Mouse (Mus musculus) testis, adult 2 months (tissue): ENCODE measurements around the gene BC052040.

Source experiments
- CTCF ChIP-seq: fragments of 200-500 bp; IDR thresholded peaks from 2 replicates; pipeline ENCODE4 v1.5.1; 2012; ENCODE audit warnings: low read depth, mild to moderate bottlenecking, inconsistent platforms, low read length, moderate library complexity; ENCODE audit not compliant: control insufficient read depth, insufficient read depth, insufficient replicate concordance
- POLR2A ChIP-seq: fragments of 200-500 bp; IDR thresholded peaks from 2 replicates; pipeline ENCODE4 v1.6.1; 2012; ENCODE audit warnings: low read depth, mild to moderate bottlenecking, inconsistent platforms, low read length, moderate library complexity; ENCODE audit not compliant: control insufficient read depth

GRCm38 (mm10) chr2:115613830-115614520, 32.5 kb downstream of the BC052040 start:
- no peak for TF ChIP-seq CTCF
- TF ChIP-seq POLR2A = no peak
